Mouse (Mus musculus) neural tube, embryonic 11.5 days (tissue): ENCODE measurements at regions not wholly inside any gene's neighbourhood (a gene's known extent, or its start where the extent isn't known, plus 50 kb on each side); places are given as distances from the start of the nearest gene placed in this dataset. TPM values are rescaled to one million over a fixed set of nuclear protein-coding genes. Genes with fewer than 3 reads are reported as not detected.
A peak's percentile ranks its signal among the peaks of the same experiment; 100 is the strongest.

Experiments
- ATAC-seq: fragments of 200-750 bp; cut with Nextera tagmentation; 2 replicates; pipeline ENCODE4 v1.8.0; 2017; ENCODE audit warnings: moderate number of reproducible peaks, mild to moderate bottlenecking, moderate TSS enrichment, moderate library complexity; ENCODE audit not compliant: insufficient read depth, low FRiP score, low TSS enrichment
- DNase-seq: peaks from one replicate; pipeline ENCODE4 v3.0.0-alpha.2; 2015; ENCODE audit warnings: low spot score
- H3K27ac ChIP-seq: fragments of 300-500 bp; sonication (generic); 2 replicates; pipeline ENCODE4 v1.5.1; 2014; ENCODE audit warnings: low read depth, mild to moderate bottlenecking, low read length
- H3K27me3 ChIP-seq: fragments of 300-500 bp; sonication (generic); 2 replicates; pipeline ENCODE4 v1.6.1; 2014; ENCODE audit warnings: mild to moderate bottlenecking, low read length, mixed read lengths; ENCODE audit not compliant: control insufficient read depth, insufficient read depth
- H3K36me3 ChIP-seq: fragments of 300-500 bp; sonication (generic); 2 replicates; pipeline ENCODE4 v1.6.1; 2014; ENCODE audit warnings: mild to moderate bottlenecking, low read length, moderate library complexity, mixed read lengths; ENCODE audit not compliant: control insufficient read depth, insufficient read depth
- H3K4me1 ChIP-seq: fragments of 300-500 bp; sonication (generic); 2 replicates; pipeline ENCODE4 v1.6.1; 2014; ENCODE audit warnings: low read length, mixed read lengths; ENCODE audit not compliant: control insufficient read depth, insufficient read depth
- H3K4me2 ChIP-seq: fragments of 300-500 bp; sonication (generic); 2 replicates; pipeline ENCODE4 v1.6.1; 2014; ENCODE audit warnings: low read depth, mild to moderate bottlenecking, moderate library complexity
- H3K4me3 ChIP-seq: fragments of 300-500 bp; sonication (generic); 2 replicates; pipeline ENCODE4 v1.5.1; 2014; ENCODE audit warnings: low read depth, low read length
- H3K9ac ChIP-seq: fragments of 300-500 bp; sonication (generic); 2 replicates; pipeline ENCODE4 v1.6.1; 2014; ENCODE audit warnings: mild to moderate bottlenecking, low read length
- H3K9me3 ChIP-seq: fragments of 300-500 bp; sonication (generic); 2 replicates; pipeline ENCODE4 v1.6.1; 2016; ENCODE audit warnings: low read length; ENCODE audit not compliant: control insufficient read depth
- WGBS: fragments of 180-500 bp; shearing (Covaris S2); extraction: QIAGEN DNeasy Blood & Tissue Kit; methylation state at CpG from one replicate; pipeline ENCODE4 v1.1.7; 2014; 5-methylcytosine and 5-hydroxymethylcytosine counted together
- microRNA counts: library from miRNA; unstranded; fragments of <30 nt; microRNA quantifications from one replicate; lab custom pipeline; 2015
- microRNA-seq: library from miRNA; unstranded; fragments of <30 nt; microRNA quantifications from one replicate; pipeline ENCODE4, GENCODE M21; 2016

DNA sequence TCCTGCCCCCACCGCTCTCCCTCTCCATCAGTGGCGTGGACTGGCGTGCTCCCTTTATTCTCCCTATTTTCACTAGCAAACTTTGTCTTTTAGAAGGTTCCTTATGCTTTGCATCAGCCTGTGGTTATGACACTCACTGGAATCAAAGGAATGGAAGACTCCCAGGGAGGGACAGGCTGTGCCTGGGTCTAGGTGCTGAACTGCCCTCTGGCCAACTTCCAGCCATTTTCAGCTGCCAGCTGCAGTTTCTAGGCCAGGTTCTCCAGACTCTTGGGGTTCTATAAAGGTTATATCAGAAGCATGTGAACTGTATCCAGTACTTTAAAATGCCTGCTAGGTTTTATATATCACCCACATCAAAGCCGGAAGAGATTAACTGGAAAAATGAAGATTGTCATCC is 50.2 kb upstream of the Mkln1 start:
- no peak overlapping the region for H3K4me2 ChIP-seq
- H3K9ac ChIP-seq = no peak overlapping the region
- DNase-seq (no peak), ATAC-seq (no peak)
- H3K27me3 ChIP-seq = no peaks in the 10 kb centered on the region
- H3K36me3 ChIP-seq = no peaks in the 10 kb centered on the region
- peaks cover 2% of the 10 kb centered on the region; the same call in 1 of the 2 replicates for H3K4me1 ChIP-seq
- no peak overlapping the region for H3K27ac ChIP-seq
- 95% methylated on average over 4 of the region's 4 CpGs for WGBS
- H3K9me3 ChIP-seq = no peaks in the 10 kb centered on the region
- H3K4me3 ChIP-seq = no peak overlapping the region

MicroRNAs encoded in the stretch of these regions (microRNA counts, 519-probe panel; counts per million panel counts)
- microRNA mmu-miR-29a (lab: Ali Mortazavi, UCI) = 2,488 counts per million, percentile 60 among the panel's probes with 10 or more counts

Small RNA genes lying in the stretch of these regions (microRNA-seq; reads per million reads assigned to microRNA genes)
- gene Mir29a (38.3 reads per million, percentile 36 among the genes with 10 or more reads in this experiment), gene Mir29b-1 (not detected)
